Mouse (Mus musculus) neural tube, embryonic 10.5 days (tissue): ENCODE data around the gene Traip.
A peak's percentile ranks its signal among the peaks of the same experiment; 100 is the strongest.

ENCODE experiments used
- DNase-seq: peaks from one replicate; pipeline ENCODE4 v3.0.0-alpha.2; 2017; ENCODE audit warnings: low spot score; ENCODE audit errors: extremely low spot score

The Traip gene

GRCm38 (mm10) chr9:107968531-107968930 lies 18.6 kb downstream of the Traip start:
- no peak for DNase-seq

DNA sequence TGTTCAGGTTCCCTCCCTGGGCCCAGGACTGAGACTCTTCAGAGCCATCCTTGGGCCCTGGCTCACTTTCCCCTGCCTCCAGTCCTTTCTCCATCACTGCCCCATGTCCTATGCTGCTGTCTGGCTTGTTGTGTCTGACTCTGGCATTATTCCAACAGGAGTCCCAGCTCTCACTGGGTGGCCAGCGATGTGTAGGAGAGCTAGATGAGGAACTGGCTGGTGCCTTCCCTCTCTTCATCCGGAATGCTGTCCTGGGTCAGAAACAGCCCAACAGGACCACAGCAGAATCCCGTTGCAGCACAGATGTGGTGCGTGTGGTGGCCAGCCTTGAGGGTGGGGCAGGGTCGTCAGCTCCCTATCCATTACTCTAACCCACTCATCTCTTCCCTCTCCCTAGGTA lies 20.4 kb downstream of the Traip start:
- no peak for DNase-seq

DNA sequence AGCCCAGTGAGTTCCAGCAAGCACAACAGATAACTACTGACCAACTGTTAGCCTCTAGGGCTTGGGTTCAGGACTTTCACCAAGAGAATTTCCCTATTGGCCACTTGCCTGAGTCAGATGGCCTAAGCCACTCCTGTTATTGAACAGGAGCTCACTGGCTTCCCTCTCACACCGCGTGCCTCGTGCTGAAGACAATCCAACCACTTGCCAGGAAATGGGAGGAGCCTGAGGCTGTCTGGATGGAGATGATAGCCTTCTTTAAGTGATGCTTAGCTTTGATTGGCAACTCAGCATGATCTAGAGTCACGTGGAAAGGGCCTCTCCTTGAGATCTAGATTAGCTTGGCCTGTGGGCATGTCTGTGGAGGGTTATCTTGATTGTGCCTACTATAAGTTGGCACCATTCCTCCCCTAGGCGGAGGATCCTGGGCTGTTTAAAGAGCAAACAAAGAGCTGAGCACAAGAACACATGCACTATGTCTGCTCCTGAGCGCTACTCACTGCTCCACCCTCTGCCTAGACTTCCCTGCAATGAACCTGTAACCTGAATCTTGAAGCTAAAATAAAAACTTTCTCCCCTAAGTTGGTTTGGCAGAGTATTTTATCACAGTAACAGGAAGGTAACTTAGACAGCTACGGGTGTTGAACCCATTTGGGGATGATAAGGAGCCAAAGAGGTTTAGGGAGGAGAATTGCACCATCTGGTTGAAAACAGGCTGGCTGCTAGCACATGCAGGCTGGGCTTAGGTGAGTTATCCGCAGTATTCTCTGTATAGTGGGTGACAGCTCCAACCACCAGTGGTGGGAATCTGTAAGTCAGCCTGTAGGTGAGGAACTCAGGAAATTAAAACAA lies 22.0 kb downstream of the Traip start:
- DNase-seq, result no peak

DNA sequence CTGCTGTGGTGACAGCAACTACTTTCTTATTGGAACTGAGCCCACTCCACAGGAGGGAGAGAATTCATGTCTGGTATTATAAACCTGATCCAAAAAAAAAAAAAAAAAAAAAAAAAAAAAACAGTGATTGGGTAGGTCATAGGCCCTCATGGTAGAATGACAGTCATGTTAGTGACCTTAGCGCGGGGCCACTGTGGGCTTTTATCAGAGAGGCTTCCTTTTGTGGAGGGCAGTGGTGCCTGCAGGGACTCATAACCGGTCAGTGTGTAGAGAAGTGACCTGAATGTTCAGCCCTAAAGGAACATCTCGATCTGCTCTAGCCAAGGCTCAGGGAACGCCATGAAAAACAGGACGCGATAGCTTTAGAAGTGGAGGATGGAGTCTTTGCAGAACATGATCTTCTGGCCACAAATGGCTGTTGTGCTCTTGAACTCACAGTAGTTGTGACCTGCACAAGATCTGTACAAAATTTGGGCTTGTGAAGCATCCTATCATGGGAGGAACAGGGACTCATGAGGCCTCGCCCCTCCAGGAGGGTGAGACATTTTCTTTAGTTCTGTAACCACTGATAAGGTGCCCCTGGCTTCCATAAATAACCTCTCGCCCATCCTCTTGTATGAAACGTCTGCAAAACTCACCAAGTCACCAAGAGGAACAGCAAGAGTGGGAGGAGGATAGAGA lies 24.7 kb downstream of the Traip start:
- no peak for DNase-seq

GRCm38 (mm10) chr9:107975399-107976386 lies 25.8 kb downstream of the Traip start, which contains the start of gene Uba7:
Gene Uba7 (plus strand): TSS chr9:107975505.
- no peak for DNase-seq

DNA sequence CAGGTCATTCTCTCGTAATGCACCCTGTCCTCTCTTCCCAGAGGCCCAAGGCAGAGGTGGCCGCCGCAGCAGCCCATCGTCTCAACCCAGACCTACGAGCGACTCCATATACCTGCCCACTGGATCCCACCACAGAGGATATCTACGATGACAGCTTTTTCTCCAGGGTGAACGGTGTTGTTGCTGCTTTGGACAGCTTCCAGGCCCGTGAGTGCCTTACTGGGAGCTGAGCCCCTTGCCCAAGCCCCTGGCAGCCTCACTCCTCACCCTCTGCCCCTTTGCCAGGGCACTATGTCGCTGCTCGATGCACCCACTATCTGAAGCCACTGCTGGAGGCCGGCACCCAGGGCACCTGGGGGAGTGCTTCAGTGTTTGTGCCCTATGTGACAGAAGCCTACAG lies 28.9 kb downstream of the Traip start:
- no peak for DNase-seq

GRCm38 (mm10) chr9:107981684-107982605 lies 32.0 kb downstream of the Traip start:
- DNase-seq, result peak; percentile 73

GRCm38 (mm10) chr9:107982681-107983346 lies 32.9 kb downstream of the Traip start, which contains the start of gene Gm20661:
Gene Gm20661 (plus strand): TSS chr9:107983058.
- DNase-seq, result peak; percentile 72

- peak; percentile 70 for DNase-seq
Observed at GRCm38 (mm10) chr9:107983421-107983890, 33.5 kb downstream of the Traip start.

- no peak for DNase-seq
Observed at GRCm38 (mm10) chr9:107984052-107984753, 34.3 kb downstream of the Traip start.

DNA sequence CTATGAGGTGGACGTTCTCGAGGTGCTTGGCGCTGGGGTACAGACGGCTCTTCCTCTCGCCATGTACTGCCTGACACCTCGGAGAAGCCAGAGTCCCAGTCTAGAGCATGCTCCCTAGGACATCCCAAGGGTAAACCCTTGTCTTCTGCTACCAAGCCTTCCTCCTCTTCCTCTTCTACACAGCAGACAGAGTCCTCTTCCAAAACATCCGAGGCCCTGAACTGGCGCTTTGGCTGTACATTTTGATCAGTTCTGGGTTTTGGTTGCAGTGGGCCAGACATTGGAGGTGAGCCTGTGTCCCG lies 34.8 kb downstream of the Traip start:
- no peak for DNase-seq

GRCm38 (mm10) chr9:107985131-107986119 lies 35.5 kb downstream of the Traip start, which contains the start of gene Inka1:
Gene Inka1 (minus strand): TSS chr9:107985879.
- peak; percentile 90 for DNase-seq

DNA sequence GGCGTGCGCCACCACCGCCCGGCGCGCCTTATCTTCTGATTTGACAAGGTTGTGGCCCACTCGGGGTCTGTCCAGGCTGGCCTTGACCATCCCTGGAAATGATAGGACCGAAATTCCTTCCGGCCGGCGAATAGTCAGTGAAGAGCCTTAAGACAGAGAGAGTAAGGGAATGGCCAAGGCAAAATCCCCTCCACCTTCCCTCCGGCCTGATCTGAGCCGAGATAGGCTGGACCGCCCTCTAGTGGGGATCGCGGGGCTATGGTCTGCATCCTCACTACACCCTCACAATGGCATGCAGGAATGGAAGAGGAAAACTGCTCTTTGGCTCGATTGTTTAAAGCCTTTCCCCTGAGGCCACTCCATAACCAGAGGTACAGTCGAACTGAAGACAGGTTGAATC lies 36.4 kb downstream of the Traip start:
- peak; percentile 85 for DNase-seq

DNA sequence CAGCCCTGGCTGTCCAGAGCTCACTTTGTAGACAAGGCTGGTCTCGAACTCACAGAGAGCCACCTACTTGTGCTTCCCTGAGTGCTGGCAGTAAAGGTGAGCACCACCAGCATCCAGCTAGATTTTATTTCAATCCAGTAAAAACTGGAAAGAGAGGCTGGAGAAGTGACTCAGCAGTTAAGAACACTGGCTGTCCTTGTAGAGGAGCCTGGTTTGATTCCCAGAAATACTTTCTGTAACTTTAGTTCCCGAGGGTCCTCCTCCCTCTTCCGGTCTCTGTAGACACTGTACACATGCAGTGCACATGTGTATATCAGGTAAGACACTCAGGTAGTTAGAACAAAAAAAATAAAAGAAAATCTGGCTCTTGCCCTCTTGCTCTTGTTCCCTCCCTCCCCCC lies 38.0 kb downstream of the Traip start:
- DNase-seq, result no peak

DNA sequence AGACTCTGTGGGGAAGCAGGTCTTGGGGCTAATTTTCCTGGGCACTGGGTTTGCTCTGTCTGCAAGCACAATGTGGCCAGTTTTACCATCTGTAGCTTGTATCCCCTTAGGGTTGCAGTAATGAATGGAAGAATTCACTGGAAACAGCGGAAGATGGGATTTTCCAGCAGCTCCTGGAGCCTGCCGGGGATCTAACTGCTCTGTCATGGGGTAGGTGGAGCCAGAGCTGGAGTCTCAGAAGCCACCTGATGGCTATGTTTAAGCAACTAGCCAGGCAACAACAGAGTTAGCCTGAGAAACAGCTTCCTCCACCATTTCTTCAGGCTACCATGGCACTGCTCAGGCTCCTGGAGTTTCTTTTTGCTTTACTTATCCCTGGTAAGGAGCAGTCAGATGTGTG lies 42.3 kb downstream of the Traip start, which contains the start of gene Cdhr4:
Cdhr4 (plus strand) TSS at position 301 of the 400 bp plus-strand sequence.
- no peak for DNase-seq

DNA sequence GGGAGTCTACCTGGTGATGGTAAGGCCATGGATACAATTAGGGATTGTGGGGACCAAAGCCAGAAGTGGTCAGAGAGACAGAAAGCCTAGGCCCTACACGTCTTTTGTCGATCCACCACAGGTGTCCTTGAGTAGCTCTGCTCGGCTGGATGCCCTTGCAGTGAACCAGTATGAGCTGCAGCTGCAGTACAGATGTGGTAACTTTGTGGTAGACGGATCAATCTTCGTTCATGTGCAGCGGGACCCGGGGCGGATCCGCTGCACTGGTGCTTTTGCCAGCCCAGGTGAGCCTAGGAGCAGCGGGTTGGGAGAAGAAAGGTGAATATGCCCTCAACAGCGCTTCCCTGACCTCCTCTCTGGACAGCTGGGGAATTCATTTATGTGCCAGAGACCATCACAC lies 43.1 kb downstream of the Traip start:
- DNase-seq, result no peak

GRCm38 (mm10) chr9:107994464-107994863 lies 44.5 kb downstream of the Traip start:
- DNase-seq, result no peak

GRCm38 (mm10) chr9:107995513-107995912 lies 45.6 kb downstream of the Traip start:
- no peak for DNase-seq
